Mouse (Mus musculus): Measurements from ENCODE around the gene Rbm4. TPM values are rescaled to one million over a fixed set of nuclear protein-coding genes. Genes with fewer than 3 reads are reported as not detected.
A peak's percentile ranks its signal among the peaks of the same experiment; 100 is the strongest.

The Rbm4 gene
- total and polyA plus RNA-seq, 3 experiments, result 47.3 to 73.2 (median 68.3) TPM

- no peak for TF ChIP-seq TCF12 (IDR thresholded peaks at IDR 0.05; ENCODE audit: low read depth, low read length)
- no peak for TF ChIP-seq SIN3A (IDR thresholded peaks at IDR 0.05; ENCODE audit: low read length)
- no peak for TF ChIP-seq CHD1 (IDR thresholded peaks at IDR 0.05; ENCODE audit: low read depth, low read length)
- TF ChIP-seq NELFE (IDR thresholded peaks at IDR 0.05; ENCODE audit: low read depth, low read length), result no peak
- no peak for TF ChIP-seq USF2 (conservative IDR thresholded peaks at IDR 0.05; ENCODE audit: low read depth, low read length)
- TF ChIP-seq MAZ (IDR thresholded peaks at IDR 0.05; ENCODE audit: low read depth, low read length), result no peak
- TF ChIP-seq TBP (conservative IDR thresholded peaks at IDR 0.05; ENCODE audit: low read depth, low read length), result no peak
- TF ChIP-seq NRF1 (IDR thresholded peaks at IDR 0.05; ENCODE audit: low read depth, low read length), result no peak
- TF ChIP-seq POLR2AphosphoS2 (IDR thresholded peaks at IDR 0.05; ENCODE audit: low read depth, low read length), result no peak
- TF ChIP-seq ETS1 (conservative IDR thresholded peaks at IDR 0.05; ENCODE audit: low read depth, low read length), result no peak
- peaks cover 0 to 28% of the 10 kb centered on the region in 2 experiments; a peak in 2 of 4 replicates for H3K4me1 ChIP-seq (ENCODE audit: control insufficient read depth in 1 of 2, insufficient read depth in 2 of 2)
- peak overlapping the region; percentile 86 for H3K9ac ChIP-seq (ENCODE audit: insufficient read depth, low read depth)
- peak overlapping the region; percentile 69 to 85 (median 71) for H3K4me3 ChIP-seq (replicated peaks in 1 of 3; ENCODE audit: low read depth in 2 of 3, low read length in 2 of 3, poor library complexity in 1 of 3)
- dilution Hi-C loops (cut with MboI; ENCODE audit: extremely low pct_ligation_motif_present, extremely low pct_unique_long_range_greater_than_20kb, low sequenced_read_pairs), result no loop called here
- H3K27me3 ChIP-seq (replicated peaks), result no peaks in the 10 kb centered on the region
- in situ Hi-C loops (cut with MboI; ENCODE audit: low pct_ligation_motif_present, low pct_unique_long_range_greater_than_20kb, low sequenced_read_pairs), result loop anchor here (5.0 kb wide), 1 partner anchor 85 kb away; no protein-coding TSS in a partner anchor
- H3K79me2 ChIP-seq (replicated peaks; ENCODE audit: control insufficient read depth, extremely low read depth, insufficient read depth, poor library complexity, severe bottlenecking), result peaks cover 17% of the 10 kb centered on the region; the same call in 1 of the 2 replicates
- H3K27ac ChIP-seq (ENCODE audit: insufficient read depth, low read depth), result no peak overlapping the region
- H3K4me2 ChIP-seq (ENCODE audit: insufficient read depth, low read depth, poor library complexity, severe bottlenecking), result peak overlapping the region; percentile 96
- no peak for DNase-seq (ENCODE audit: extremely low read depth)
- H3K36me3 ChIP-seq (replicated peaks in 1 of 2; ENCODE audit: control insufficient read depth in 1 of 2, insufficient read depth in 1 of 2, low read length in 1 of 2), result peaks cover 9 to 32% of the 10 kb centered on the region in 2 experiments
- H3K9me3 ChIP-seq (replicated peaks; ENCODE audit: low read length), result no peaks in the 10 kb centered on the region
These were observed 36.8 kb downstream of the Rbm4 start for GRCm38 (mm10) chr19:4756921-4757320.

- H3K9ac ChIP-seq (ENCODE audit: insufficient read depth, low read depth), result peak within 1 kb of the TSS; percentile 86
- peak within 1 kb of the TSS; percentile 69 to 85 (median 71) for H3K4me3 ChIP-seq (replicated peaks in 1 of 3; ENCODE audit: low read depth in 2 of 3, low read length in 2 of 3, poor library complexity in 1 of 3)
- H3K36me3 ChIP-seq (replicated peaks in 1 of 2; ENCODE audit: control insufficient read depth in 1 of 2, insufficient read depth in 1 of 2, low read length in 1 of 2), result peaks cover 5 to 26% of the 10 kb centered on the region in 2 experiments
- peaks cover 15% of the 10 kb centered on the region; the same call in 1 of the 2 replicates for H3K79me2 ChIP-seq (replicated peaks; ENCODE audit: control insufficient read depth, extremely low read depth, insufficient read depth, poor library complexity, severe bottlenecking)
- peaks cover 0 to 28% of the 10 kb centered on the region in 2 experiments; a peak in 2 of 4 replicates for H3K4me1 ChIP-seq (ENCODE audit: control insufficient read depth in 1 of 2, insufficient read depth in 2 of 2)
- peak; percentile 93 for DNase-seq (ENCODE audit: extremely low read depth)
- dilution Hi-C loops (cut with MboI; ENCODE audit: extremely low pct_ligation_motif_present, extremely low pct_unique_long_range_greater_than_20kb, low sequenced_read_pairs) (no loop called here), in situ Hi-C loops (cut with MboI; ENCODE audit: low pct_ligation_motif_present, low pct_unique_long_range_greater_than_20kb, low sequenced_read_pairs) (loop anchor here (5.0 kb wide), 1 partner anchor 86 kb away; no protein-coding TSS in a partner anchor)
- peak within 1 kb of the TSS; percentile 76 for H3K27ac ChIP-seq (ENCODE audit: insufficient read depth, low read depth)
- no peaks in the 10 kb centered on the region for H3K27me3 ChIP-seq (replicated peaks)
- H3K9me3 ChIP-seq (replicated peaks; ENCODE audit: low read length), result no peaks in the 10 kb centered on the region
- peak within 1 kb of the TSS; percentile 96 for H3K4me2 ChIP-seq (ENCODE audit: insufficient read depth, low read depth, poor library complexity, severe bottlenecking)
- TF ChIP-seq IRF4 (IDR thresholded peaks at IDR 0.05; ENCODE audit: low read depth, low read length) (peak; percentile 46), TBP (conservative IDR thresholded peaks at IDR 0.05; ENCODE audit: low read depth, low read length) (no peak), NRF1 (IDR thresholded peaks at IDR 0.05; ENCODE audit: low read depth, low read length) (peak; percentile 89), ZKSCAN1 (IDR thresholded peaks at IDR 0.05; ENCODE audit: borderline replicate concordance, low read depth, low read length) (no peak), MXI1 (IDR thresholded peaks at IDR 0.05; ENCODE audit: low read depth, low read length) (peak; percentile 88), RCOR1 (conservative IDR thresholded peaks at IDR 0.05; ENCODE audit: low read depth, low read length) (no peak), TCF12 (IDR thresholded peaks at IDR 0.05; ENCODE audit: low read depth, low read length) (peak; percentile 49; the same call in 1 of the 2 replicates), CHD2 (IDR thresholded peaks at IDR 0.05; ENCODE audit: low read length) (peak; percentile 93), MEF2A (IDR thresholded peaks at IDR 0.05; ENCODE audit: borderline replicate concordance, low read depth, low read length) (peak; percentile 64), ETS1 (conservative IDR thresholded peaks at IDR 0.05; ENCODE audit: low read depth, low read length) (no peak), KAT2A (IDR thresholded peaks at IDR 0.05; ENCODE audit: insufficient replicate concordance, low read length) (no peak), SMC3 (IDR thresholded peaks at IDR 0.05; ENCODE audit: low read depth, low read length) (no peak), CTCF (conservative IDR thresholded peaks at IDR 0.05 in 1 of 2, IDR thresholded peaks at IDR 0.05 in 1 of 2; ENCODE audit: low read depth in 2 of 2, low read length in 2 of 2) (no peak), EP300 (IDR thresholded peaks at IDR 0.05; ENCODE audit: low read length) (no peak), USF1 (IDR thresholded peaks at IDR 0.05; ENCODE audit: low read depth, low read length) (peak; percentile 64), BHLHE40 (IDR thresholded peaks at IDR 0.05; ENCODE audit: low read depth, low read length) (peak; percentile 77), ZC3H11A (IDR thresholded peaks at IDR 0.05; ENCODE audit: low read depth, low read length) (no peak), ZNF384 (IDR thresholded peaks at IDR 0.05; ENCODE audit: low read depth, low read length) (no peak), NELFE (IDR thresholded peaks at IDR 0.05; ENCODE audit: low read depth, low read length) (peak; percentile 73; the same call in 1 of the 2 replicates), USF2 (conservative IDR thresholded peaks at IDR 0.05; ENCODE audit: low read depth, low read length) (no peak; the same call in 1 of the 2 replicates), JUND (conservative IDR thresholded peaks at IDR 0.05; ENCODE audit: low read depth, low read length) (no peak), MYC (IDR thresholded peaks at IDR 0.05; ENCODE audit: low read depth, low read length) (no peak; the same call in 1 of the 2 replicates), MAZ (IDR thresholded peaks at IDR 0.05; ENCODE audit: low read depth, low read length) (peak; percentile 37; the same call in 1 of the 2 replicates), GABPA (IDR thresholded peaks at IDR 0.05; ENCODE audit: insufficient replicate concordance, low read depth, low read length) (no peak), POLR2A (IDR thresholded peaks at IDR 0.05; ENCODE audit: low read depth, low read length) (peak; percentile 73), RAD21 (IDR thresholded peaks at IDR 0.05; ENCODE audit: low read depth, low read length) (no peak)
These were observed 37.3 kb downstream of the Rbm4 start, which contains the start of gene Rbm4b for GRCm38 (mm10) chr19:4756193-4756911. Rbm4b (plus strand) TSS chr19:4756497.

Measured in CH12.LX (cell line).